Mouse (Mus musculus) MEL (cell line): ENCODE results near the gene Strada. TPM values are rescaled to one million over a fixed set of nuclear protein-coding genes. Genes with fewer than 3 reads are reported as not detected.

Source experiments
- DNase-seq: peaks from one replicate; pipeline ENCODE4 v3.0.0; 2011; ENCODE audit warnings: low read depth, low spot score
- H3K27ac ChIP-seq: 2 replicates; pipeline ENCODE4 v1.5.1; 2012; ENCODE audit warnings: low read depth, mild to moderate bottlenecking, control low read depth, low read length, moderate library complexity; ENCODE audit not compliant: control insufficient read depth
- H3K27me3 ChIP-seq, 2 experiments: fragments of 150-350 bp in 1 of 2; sonication (generic) in 1 of 2; 2 replicates each; pipeline ENCODE4 v1.6.1; 2012; ENCODE audit warnings: low read length in 2 of 2, mild to moderate bottlenecking in 2 of 2, improper control_type of control experiment in 1 of 2, moderate library complexity in 1 of 2; ENCODE audit not compliant: insufficient read depth in 2 of 2, control insufficient read depth in 1 of 2
- H3K36me3 ChIP-seq, 2 experiments: 2 replicates each; pipeline ENCODE4 v1.6.1; 2012 to 2014; ENCODE audit warnings: low read length in 2 of 2, improper control_type of control experiment in 1 of 2, inconsistent platforms in 1 of 2, mild to moderate bottlenecking in 1 of 2; ENCODE audit not compliant: insufficient read depth in 2 of 2, control insufficient read depth in 1 of 2
- H3K4me1 ChIP-seq, 2 experiments: fragments of 150-350 bp in 1 of 2; sonication (generic) in 1 of 2; 2 replicates each; pipeline ENCODE4 v1.6.1; 2012; ENCODE audit warnings: low read length in 2 of 2, improper control_type of control experiment in 1 of 2, mild to moderate bottlenecking in 1 of 2; ENCODE audit not compliant: insufficient read depth in 2 of 2, control insufficient read depth in 1 of 2
- H3K4me3 ChIP-seq, 2 experiments: fragments of 150-350 bp in 1 of 2; sonication (generic) in 1 of 2; 2 replicates each; pipeline ENCODE4 v1.5.1; 2012; ENCODE audit warnings: low read depth in 2 of 2, low read length in 2 of 2, mild to moderate bottlenecking in 2 of 2, moderate library complexity in 2 of 2, control low read depth in 1 of 2, improper control_type of control experiment in 1 of 2; ENCODE audit not compliant: control insufficient read depth in 1 of 2, insufficient read depth in 1 of 2
- H3K79me2 ChIP-seq: 2 replicates; pipeline ENCODE4 v1.6.1; 2012; ENCODE audit warnings: mild to moderate bottlenecking, low read length, moderate library complexity; ENCODE audit not compliant: control insufficient read depth, poor library complexity, insufficient read depth
- H3K9ac ChIP-seq: 2 replicates; pipeline ENCODE4 v1.6.1; 2012; ENCODE audit warnings: low read depth, mild to moderate bottlenecking, control low read depth, low read length, moderate library complexity; ENCODE audit not compliant: control insufficient read depth, poor library complexity, severe bottlenecking
- H3K9me3 ChIP-seq: fragments of 150-350 bp; sonication (generic); replicated peaks from 2 replicates; pipeline ENCODE4 v1.6.1; 2012; ENCODE audit warnings: mild to moderate bottlenecking, low read length, improper control_type of control experiment, moderate library complexity; ENCODE audit not compliant: insufficient read depth
- BHLHE40 ChIP-seq: IDR thresholded peaks from 2 replicates; pipeline ENCODE4 v1.6.1; 2012; ENCODE audit warnings: low read depth, mild to moderate bottlenecking, inconsistent platforms, low read length, improper control_type of control experiment, borderline replicate concordance
- CHD1 ChIP-seq: IDR thresholded peaks from 2 replicates; pipeline ENCODE4 v1.6.1; 2012; ENCODE audit warnings: low read depth, mild to moderate bottlenecking, inconsistent platforms, low read length, improper control_type of control experiment
- CHD2 ChIP-seq: IDR thresholded peaks from 2 replicates; pipeline ENCODE4 v1.6.1; 2011; ENCODE audit warnings: low read length, improper control_type of control experiment
- EP300 ChIP-seq, 2 experiments: IDR thresholded peaks; 2 replicates each; pipeline ENCODE4 v1.6.1; 2011; ENCODE audit warnings: improper control_type of control experiment in 2 of 2, low read length in 2 of 2, low read depth in 1 of 2, mild to moderate bottlenecking in 1 of 2
- ETS1 ChIP-seq: IDR thresholded peaks from 2 replicates; pipeline ENCODE4 v1.6.1; 2012; ENCODE audit warnings: low read depth, mild to moderate bottlenecking, inconsistent platforms, low read length, improper control_type of control experiment, moderate library complexity
- GATA1 ChIP-seq: IDR thresholded peaks from 2 replicates; pipeline ENCODE4 v1.6.1; 2011; ENCODE audit warnings: low read depth, low read length, improper control_type of control experiment
- HCFC1 ChIP-seq: IDR thresholded peaks from 2 replicates; pipeline ENCODE4 v1.6.1; 2012; ENCODE audit warnings: low read depth, mild to moderate bottlenecking, inconsistent platforms, low read length, improper control_type of control experiment, moderate library complexity
- MAX ChIP-seq: IDR thresholded peaks from 2 replicates; pipeline ENCODE4 v1.6.1; 2011; ENCODE audit warnings: low read length, improper control_type of control experiment
- MEF2A ChIP-seq: IDR thresholded peaks from 2 replicates; pipeline ENCODE4 v1.6.1; 2014; ENCODE audit warnings: low read depth, mild to moderate bottlenecking, inconsistent platforms, low read length, improper control_type of control experiment; ENCODE audit not compliant: poor library complexity, insufficient replicate concordance, severe bottlenecking; ENCODE audit errors: extremely low read depth
- MXI1 ChIP-seq: IDR thresholded peaks from 2 replicates; pipeline ENCODE4 v1.6.1; 2011; ENCODE audit warnings: mild to moderate bottlenecking, low read depth, low read length, improper control_type of control experiment
- MYC ChIP-seq: IDR thresholded peaks from 2 replicates; pipeline ENCODE4 v1.6.1; 2011; ENCODE audit warnings: low read depth, mild to moderate bottlenecking, low read length, improper control_type of control experiment, moderate library complexity
- RCOR1 ChIP-seq: IDR thresholded peaks from 2 replicates; pipeline ENCODE4 v1.6.1; 2012; ENCODE audit warnings: low read depth, mild to moderate bottlenecking, inconsistent platforms, low read length, improper control_type of control experiment
- SIN3A ChIP-seq: IDR thresholded peaks from 2 replicates; pipeline ENCODE4 v1.6.1; 2012; ENCODE audit warnings: low read length, improper control_type of control experiment, inconsistent platforms
- TAL1 ChIP-seq: IDR thresholded peaks from 2 replicates; pipeline ENCODE4 v1.6.1; 2012; ENCODE audit warnings: mild to moderate bottlenecking, inconsistent platforms, low read length, moderate library complexity, mixed read lengths
- TBP ChIP-seq: IDR thresholded peaks from 2 replicates; pipeline ENCODE4 v1.8.0; 2011; ENCODE audit warnings: low read depth, low read length, improper control_type of control experiment
- TCF12 ChIP-seq: IDR thresholded peaks from 2 replicates; pipeline ENCODE4 v1.6.1; 2014; ENCODE audit warnings: low read depth, mild to moderate bottlenecking, inconsistent platforms, low read length, improper control_type of control experiment, moderate library complexity
- UBTF ChIP-seq: IDR thresholded peaks from 2 replicates; pipeline ENCODE4 v1.6.1; 2012; ENCODE audit warnings: low read depth, mild to moderate bottlenecking, inconsistent platforms, low read length, improper control_type of control experiment, moderate library complexity, borderline replicate concordance; ENCODE audit not compliant: insufficient read depth
- USF2 ChIP-seq, 2 experiments: IDR thresholded peaks; 2 replicates each; pipeline ENCODE4 v1.6.1; 2011 to 2012; ENCODE audit warnings: improper control_type of control experiment in 2 of 2, low read length in 2 of 2, borderline replicate concordance in 1 of 2, inconsistent platforms in 1 of 2, low read depth in 1 of 2, mild to moderate bottlenecking in 1 of 2; ENCODE audit not compliant: insufficient read depth in 1 of 2
- polyA plus RNA-seq, 2 experiments: library from polyadenylated mRNA; stranded (reverse) in 1 of 2; unstranded in 1 of 2; fragments of >175 nt in 1 of 2; fragments of >200 nt in 1 of 2; gene quantifications; 2 replicates each; pipeline versions ENCODE4 v1.2.1 to v1.2.4; 2012; ENCODE audit warnings: low replicate concordance in 2 of 2, low read depth in 1 of 2; ENCODE audit not compliant: insufficient read length in 2 of 2, insufficient read depth in 1 of 2, missing spikeins in 1 of 2
- total RNA-seq: library from RNA; depleted of rRNA; stranded (reverse); fragments of 300-350 nt; gene quantifications from 2 replicates; pipeline ENCODE4 v1.2.3, GENCODE M21; 2012

Gene Strada
- total and polyA plus RNA-seq, 3 experiments, result 25.5 to 39.8 TPM; not detected in 1

DNA sequence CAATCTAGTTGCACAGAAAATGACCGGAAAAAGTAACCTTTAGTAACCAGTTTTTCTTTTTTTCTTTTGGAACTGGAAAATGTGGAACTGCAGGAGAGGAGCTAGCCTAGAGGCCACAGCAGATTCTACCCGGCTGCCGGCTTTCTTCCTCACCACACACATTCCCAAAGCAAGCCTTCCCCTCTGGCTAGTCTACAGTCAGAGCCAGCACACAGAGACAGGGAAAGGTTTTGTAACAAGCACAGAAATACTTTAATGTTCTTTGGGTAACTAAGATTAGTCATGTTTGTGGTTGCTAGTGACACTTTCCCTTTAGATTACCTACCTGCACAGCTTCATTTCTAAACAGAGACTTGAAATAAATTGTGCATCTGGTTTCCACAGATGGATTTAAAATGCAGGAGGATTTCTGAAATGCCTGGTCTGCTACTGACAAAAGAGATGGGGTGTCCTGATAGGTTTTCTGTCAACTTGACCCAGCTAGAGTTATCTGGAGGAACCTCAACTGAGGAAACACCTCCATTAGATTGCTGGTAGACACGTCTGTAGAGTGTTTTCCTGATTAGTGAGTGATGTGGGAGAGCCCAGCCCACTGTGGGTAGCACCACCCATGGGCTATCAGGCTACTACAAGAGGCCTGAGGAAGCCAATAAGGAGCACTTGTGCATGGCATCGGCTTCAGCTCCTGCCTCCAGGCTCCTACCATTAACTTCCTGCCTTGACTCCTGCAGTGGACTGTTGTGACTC is 23.8 kb downstream of the Strada start:
- peak overlapping the region; percentile 16; the same call in 1 of the 2 replicates for H3K9ac ChIP-seq
- H3K36me3 ChIP-seq, result peaks cover 0 to 39% of the 10 kb centered on the region in 2 experiments; a peak in 3 of 4 replicates
- no peaks in the 10 kb centered on the region for H3K79me2 ChIP-seq
- H3K4me3 ChIP-seq, result no peak overlapping the region
- H3K27ac ChIP-seq, result peak overlapping the region; percentile 67
- DNase-seq, result peak; percentile 77
- H3K4me1 ChIP-seq, result peaks cover 22 to 41% of the 10 kb centered on the region in 2 experiments
- no peaks in the 10 kb centered on the region for H3K9me3 ChIP-seq
- H3K27me3 ChIP-seq, result no peaks in the 10 kb centered on the region
- TF ChIP-seq EP300 (IDR thresholded peaks at IDR 0.05; ENCODE audit: low read depth in 1 of 2, low read length in 2 of 2), result peak; percentile 55 to 69
- peak; percentile 27; the same call in 1 of the 2 replicates for TF ChIP-seq TAL1
- TF ChIP-seq MYC, result 0 out of 2 replicates have a peak, but pooled peaks have one; percentile 9
- TF ChIP-seq MAX, result no peak
- TF ChIP-seq GATA1, result peak; percentile 86
- peak; percentile 68; the same call in 1 of the 2 replicates for TF ChIP-seq TCF12
- no peak for TF ChIP-seq USF2 (IDR thresholded peaks at IDR 0.05; ENCODE audit: borderline replicate concordance in 1 of 2, insufficient read depth in 1 of 2, low read depth in 1 of 2, low read length in 2 of 2)
- TF ChIP-seq SIN3A, result peak; percentile 82
- peak; percentile 72 for TF ChIP-seq RCOR1
- peak; percentile 56; the same call in 1 of the 2 replicates for TF ChIP-seq MXI1
- TF ChIP-seq ETS1, result peak; percentile 61
- TF ChIP-seq TBP, result peak; percentile 38; the same call in 1 of the 2 replicates
- no peak for TF ChIP-seq HCFC1
- TF ChIP-seq CHD2, result no peak

DNA sequence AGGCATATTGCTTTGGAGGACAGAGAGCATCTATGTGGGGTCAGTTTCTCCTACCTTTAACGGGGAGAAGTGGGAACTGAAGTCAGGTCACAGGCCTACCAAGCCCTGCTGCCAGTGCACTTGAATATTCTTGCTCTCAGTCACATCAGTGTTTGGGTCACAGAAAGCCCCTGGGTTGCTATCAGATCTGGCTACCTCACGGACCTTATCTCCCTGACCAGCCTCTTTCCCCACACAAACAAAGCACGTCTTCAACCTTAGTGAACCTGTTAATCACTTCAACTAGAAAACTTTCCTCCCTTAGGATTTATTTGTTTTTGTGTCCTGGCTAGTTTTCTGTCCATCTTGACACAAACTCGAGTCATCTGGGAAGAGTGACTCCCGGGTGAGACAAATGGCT is 25.6 kb downstream of the Strada start:
- no peaks in the 10 kb centered on the region for H3K79me2 ChIP-seq

More for the DNA sequence above, 25.6 kb downstream of the Strada start:
- Histone ChIP-seq H3K4me1 (peaks cover 28 to 51% of the 10 kb centered on the region in 2 experiments), H3K4me3 (no peak overlapping the region), H3K27me3 (no peaks in the 10 kb centered on the region), H3K9me3 (no peaks in the 10 kb centered on the region), H3K27ac (no peak overlapping the region), H3K9ac (no peak overlapping the region), H3K36me3 (peaks cover 0 to 47% of the 10 kb centered on the region in 2 experiments; a peak in 3 of 4 replicates)
- no peak for DNase-seq
- TF ChIP-seq TCF12 (peak; percentile 50; the same call in 1 of the 2 replicates), RCOR1 (0 out of 2 replicates have a peak, but pooled peaks have one; percentile 53), MEF2A (no peak), GATA1 (peak; percentile 71), BHLHE40 (no peak), UBTF (no peak), CHD1 (no peak), MXI1 (no peak)
